Mouse (Mus musculus): ENCODE measurements around the gene Tmem258. TPM values are rescaled to one million over a fixed set of nuclear protein-coding genes. Genes with fewer than 3 reads are reported as not detected.
A peak's percentile ranks its signal among the peaks of the same experiment; 100 is the strongest.

The Tmem258 gene
- polyA plus RNA-seq, 1 experiment from 2014 or later, result 357 TPM

GRCm38 (mm10) chr19:10239975-10240653 is 36.3 kb downstream of the Tmem258 start:
- DNase-seq (ENCODE audit: low spot score), result no peak
- H3K4me3 ChIP-seq (replicated peaks; ENCODE audit: low read length), result peak overlapping the region; percentile 38
- ATAC-seq (ENCODE audit: low FRiP score), result peak; percentile 46
- no peaks in the 10 kb centered on the region for H3K36me3 ChIP-seq (replicated peaks; ENCODE audit: control insufficient read depth, insufficient read depth)
- no peak overlapping the region for H3K27ac ChIP-seq
- H3K9me3 ChIP-seq (ENCODE audit: control insufficient read depth, low read length), result no peaks in the 10 kb centered on the region
- WGBS, result 6% methylated on average over 26 of the region's 26 CpGs
- peak overlapping the region; percentile 54 for H3K9ac ChIP-seq
- H3K4me1 ChIP-seq (replicated peaks; ENCODE audit: control insufficient read depth, insufficient read depth, low read length), result 0 out of 2 replicates have a peak, but pooled peaks cover 5% of the 10 kb centered on the region
- H3K27me3 ChIP-seq (ENCODE audit: control insufficient read depth, insufficient read depth, low read length), result peaks cover 20% of the 10 kb centered on the region
- peak overlapping the region; percentile 71 for H3K4me2 ChIP-seq (replicated peaks)

- DNase-seq (ENCODE audit: low spot score), result peak; percentile 72
- H3K36me3 ChIP-seq (replicated peaks; ENCODE audit: control insufficient read depth, insufficient read depth), result no peaks in the 10 kb centered on the region
- no peak within 1 kb of the TSS for H3K27ac ChIP-seq
- H3K9ac ChIP-seq, result peak within 1 kb of the TSS; percentile 54
- H3K4me2 ChIP-seq (replicated peaks), result peak within 1 kb of the TSS; percentile 71
- H3K4me1 ChIP-seq (replicated peaks; ENCODE audit: control insufficient read depth, insufficient read depth, low read length), result 0 out of 2 replicates have a peak, but pooled peaks cover 5% of the 10 kb centered on the region
- 9% methylated on average over 43 of the region's 43 CpGs for whole genome bisulfite sequencing
- H3K9me3 ChIP-seq (ENCODE audit: control insufficient read depth, low read length), result no peaks in the 10 kb centered on the region
- peak; percentile 56 for ATAC-seq (ENCODE audit: low FRiP score)
- H3K4me3 ChIP-seq (replicated peaks; ENCODE audit: low read length), result peak within 1 kb of the TSS; percentile 38
- peaks cover 20% of the 10 kb centered on the region for H3K27me3 ChIP-seq (ENCODE audit: control insufficient read depth, insufficient read depth, low read length)
Measured at GRCm38 (mm10) chr19:10240654-10241305, 37.0 kb downstream of the Tmem258 start, which contains the start of gene Myrf. Myrf (minus strand) TSS chr19:10240748.

- Histone ChIP-seq H3K27me3 (ENCODE audit: control insufficient read depth, insufficient read depth, low read length) (peaks cover 20% of the 10 kb centered on the region), H3K36me3 (replicated peaks; ENCODE audit: control insufficient read depth, insufficient read depth) (peaks cover 10% of the 10 kb centered on the region; the same call in 1 of the 2 replicates), H3K4me2 (replicated peaks) (no peak overlapping the region), H3K9me3 (ENCODE audit: control insufficient read depth, low read length) (no peaks in the 10 kb centered on the region), H3K9ac (no peak overlapping the region), H3K4me3 (replicated peaks; ENCODE audit: low read length) (no peak overlapping the region), H3K4me1 (replicated peaks; ENCODE audit: control insufficient read depth, insufficient read depth, low read length) (0 out of 2 replicates have a peak, but pooled peaks cover 5% of the 10 kb centered on the region), H3K27ac (no peak overlapping the region)
- no peak for ATAC-seq (ENCODE audit: low FRiP score)
- no peak for DNase-seq (ENCODE audit: low spot score)
- WGBS, result 6% methylated on average over 8 of the region's 8 CpGs
Measured at GRCm38 (mm10) chr19:10242916-10243315, 39.1 kb downstream of the Tmem258 start.

GRCm38 (mm10) chr19:10244183-10244582 is 40.4 kb downstream of the Tmem258 start:
- ATAC-seq (ENCODE audit: low FRiP score) (no peak), DNase-seq (ENCODE audit: low spot score) (no peak)
- Histone ChIP-seq H3K9ac (no peak overlapping the region), H3K4me2 (replicated peaks) (no peak overlapping the region), H3K27ac (no peak overlapping the region), H3K27me3 (ENCODE audit: control insufficient read depth, insufficient read depth, low read length) (peaks cover 16% of the 10 kb centered on the region), H3K9me3 (ENCODE audit: control insufficient read depth, low read length) (no peaks in the 10 kb centered on the region), H3K4me1 (replicated peaks; ENCODE audit: control insufficient read depth, insufficient read depth, low read length) (0 out of 2 replicates have a peak, but pooled peaks cover 5% of the 10 kb centered on the region), H3K4me3 (replicated peaks; ENCODE audit: low read length) (no peak overlapping the region), H3K36me3 (replicated peaks; ENCODE audit: control insufficient read depth, insufficient read depth) (peaks cover 10% of the 10 kb centered on the region; the same call in 1 of the 2 replicates)
- WGBS, result 22% methylated on average over 3 of the region's 3 CpGs

- H3K4me1 ChIP-seq (replicated peaks; ENCODE audit: control insufficient read depth, insufficient read depth, low read length), result 0 out of 2 replicates have a peak, but pooled peaks cover 5% of the 10 kb centered on the region
- H3K9ac ChIP-seq, result no peak overlapping the region
- peaks cover 21% of the 10 kb centered on the region for H3K36me3 ChIP-seq (replicated peaks; ENCODE audit: control insufficient read depth, insufficient read depth)
- ATAC-seq (ENCODE audit: low FRiP score) (no peak), DNase-seq (ENCODE audit: low spot score) (no peak)
- H3K9me3 ChIP-seq (ENCODE audit: control insufficient read depth, low read length), result no peaks in the 10 kb centered on the region
- H3K4me2 ChIP-seq (replicated peaks), result no peak overlapping the region
- H3K27me3 ChIP-seq (ENCODE audit: control insufficient read depth, insufficient read depth, low read length), result no peaks in the 10 kb centered on the region
- H3K27ac ChIP-seq, result no peak overlapping the region
- no peak overlapping the region for H3K4me3 ChIP-seq (replicated peaks; ENCODE audit: low read length)
- WGBS, result 41% methylated on average over 6 of the region's 6 CpGs
Measured at GRCm38 (mm10) chr19:10247165-10247564, 43.4 kb downstream of the Tmem258 start.

- peaks cover 21% of the 10 kb centered on the region for H3K36me3 ChIP-seq (replicated peaks; ENCODE audit: control insufficient read depth, insufficient read depth)
- no peaks in the 10 kb centered on the region for H3K27me3 ChIP-seq (ENCODE audit: control insufficient read depth, insufficient read depth, low read length)
- no peak overlapping the region for H3K4me2 ChIP-seq (replicated peaks)
- DNase-seq (ENCODE audit: low spot score) (no peak), ATAC-seq (ENCODE audit: low FRiP score) (no peak)
- WGBS, result 58% methylated on average over 20 of the region's 20 CpGs
- no peaks in the 10 kb centered on the region for H3K9me3 ChIP-seq (ENCODE audit: control insufficient read depth, low read length)
- H3K4me1 ChIP-seq (replicated peaks; ENCODE audit: control insufficient read depth, insufficient read depth, low read length), result 0 out of 2 replicates have a peak, but pooled peaks cover 1% of the 10 kb centered on the region
- H3K9ac ChIP-seq, result no peak overlapping the region
- H3K27ac ChIP-seq, result no peak overlapping the region
- no peak overlapping the region for H3K4me3 ChIP-seq (replicated peaks; ENCODE audit: low read length)
Measured at GRCm38 (mm10) chr19:10248128-10248527, 44.3 kb downstream of the Tmem258 start.

Small RNA genes lying within 50 kb of the gene (microRNA-seq; reads per million reads assigned to microRNA genes)
- 1.8 reads per million, percentile 5 among the genes with 10 or more reads in this experiment for gene Mir6993

Other genes starting within 250 kb of the Tmem258 start
- 1,735 and 1,844 TPM in 2 replicates for gene Fth1, start 223.4 kb upstream of the Tmem258 start, polyA plus RNA-seq (2014; fragmentation: Nextera tagmentation; extraction: Ambion mirVana)
- 2.3 and 2.6 TPM in 2 replicates for gene Best1, start 202.4 kb upstream of the Tmem258 start, polyA plus RNA-seq (2014; fragmentation: Nextera tagmentation; extraction: Ambion mirVana)
- gene Rab3il1, start 202.3 kb upstream of the Tmem258 start, polyA plus RNA-seq (2014; fragmentation: Nextera tagmentation; extraction: Ambion mirVana), result 19.3 and 23.8 TPM in 2 replicates
- gene Fads3, start 162.4 kb upstream of the Tmem258 start, polyA plus RNA-seq (2014; fragmentation: Nextera tagmentation; extraction: Ambion mirVana), result 24.7 and 25.7 TPM in 2 replicates
- gene Fads2, start 102.3 kb upstream of the Tmem258 start, polyA plus RNA-seq (2014; fragmentation: Nextera tagmentation; extraction: Ambion mirVana), result 70.5 and 87.5 TPM in 2 replicates
- 148 and 156 TPM in 2 replicates for gene Fads1, start 21.1 kb upstream of the Tmem258 start, polyA plus RNA-seq (2014; fragmentation: Nextera tagmentation; extraction: Ambion mirVana)
- 24.2 and 24.8 TPM in 2 replicates for gene Fen1, start 155 bp downstream of the Tmem258 start, polyA plus RNA-seq (2014; fragmentation: Nextera tagmentation; extraction: Ambion mirVana)
- gene Myrf, start 36.7 kb downstream of the Tmem258 start, polyA plus RNA-seq (2014; fragmentation: Nextera tagmentation; extraction: Ambion mirVana), result 1.1 and 1.3 TPM in 2 replicates
- gene Dagla, start 100.9 kb downstream of the Tmem258 start, polyA plus RNA-seq (2014; fragmentation: Nextera tagmentation; extraction: Ambion mirVana), result 9.9 and 10.2 TPM in 2 replicates
- 12.0 and 14.0 TPM in 2 replicates for gene Syt7, start 185.1 kb downstream of the Tmem258 start, polyA plus RNA-seq (2014; fragmentation: Nextera tagmentation; extraction: Ambion mirVana)

Data from hindbrain, embryonic 14.5 days (tissue).